Mouse (Mus musculus) heart, embryonic 15.5 days (tissue): Measurements from ENCODE around the gene Iqschfp. TPM values are rescaled to one million over a fixed set of nuclear protein-coding genes. Genes with fewer than 3 reads are reported as not detected.

ENCODE experiments used
- ATAC-seq: fragments of 200-750 bp; cut with Nextera tagmentation; replicated peaks from 2 replicates; pipeline ENCODE4 v1.8.0; 2017; ENCODE audit warnings: low read depth, moderate TSS enrichment; ENCODE audit not compliant: insufficient number of reproducible peaks, insufficient read depth, low FRiP score
- H3K27ac ChIP-seq: fragments of 300-500 bp; sonication (generic); 2 replicates; pipeline ENCODE4 v1.5.1; 2015; ENCODE audit warnings: mild to moderate bottlenecking, inconsistent platforms
- H3K27me3 ChIP-seq: fragments of 300-500 bp; sonication (generic); 2 replicates; pipeline ENCODE4 v1.6.1; 2015; ENCODE audit warnings: inconsistent platforms
- H3K36me3 ChIP-seq: fragments of 300-500 bp; sonication (generic); 2 replicates; pipeline ENCODE4 v1.6.1; 2015; ENCODE audit warnings: mild to moderate bottlenecking, inconsistent platforms
- H3K4me1 ChIP-seq: fragments of 300-500 bp; sonication (generic); replicated peaks from 2 replicates; pipeline ENCODE4 v1.6.1; 2015; ENCODE audit warnings: inconsistent platforms
- H3K4me2 ChIP-seq: fragments of 300-500 bp; sonication (generic); 2 replicates; pipeline ENCODE4 v1.6.1; 2015; ENCODE audit warnings: inconsistent platforms, mild to moderate bottlenecking, moderate library complexity
- H3K4me3 ChIP-seq: fragments of 300-500 bp; sonication (generic); 2 replicates; pipeline ENCODE4 v1.5.1; 2015; ENCODE audit warnings: mild to moderate bottlenecking, inconsistent platforms
- H3K9ac ChIP-seq: fragments of 300-500 bp; sonication (generic); 2 replicates; pipeline ENCODE4 v1.6.1; 2015; ENCODE audit warnings: mild to moderate bottlenecking, inconsistent platforms
- H3K9me3 ChIP-seq: fragments of 300-500 bp; sonication (generic); replicated peaks from 2 replicates; pipeline ENCODE4 v1.6.1; 2016; ENCODE audit warnings: inconsistent platforms
- WGBS: fragments of 180-500 bp; shearing (Covaris S2); methylation state at CpG from one replicate; pipeline ENCODE4 v1.1.7; 2015; ENCODE audit warnings: mixed read lengths; 5-methylcytosine and 5-hydroxymethylcytosine counted together
- polyA plus RNA-seq: library from polyadenylated mRNA; unstranded; fragments of >200 nt; fragmentation: Nextera tagmentation; extraction: Ambion mirVana; gene quantifications from 2 replicates; pipeline ENCODE4 v1.2.1, GENCODE M21; 2015

The Iqschfp gene
- polyA plus RNA-seq, 1 experiment from 2014 or later = not detected

DNA sequence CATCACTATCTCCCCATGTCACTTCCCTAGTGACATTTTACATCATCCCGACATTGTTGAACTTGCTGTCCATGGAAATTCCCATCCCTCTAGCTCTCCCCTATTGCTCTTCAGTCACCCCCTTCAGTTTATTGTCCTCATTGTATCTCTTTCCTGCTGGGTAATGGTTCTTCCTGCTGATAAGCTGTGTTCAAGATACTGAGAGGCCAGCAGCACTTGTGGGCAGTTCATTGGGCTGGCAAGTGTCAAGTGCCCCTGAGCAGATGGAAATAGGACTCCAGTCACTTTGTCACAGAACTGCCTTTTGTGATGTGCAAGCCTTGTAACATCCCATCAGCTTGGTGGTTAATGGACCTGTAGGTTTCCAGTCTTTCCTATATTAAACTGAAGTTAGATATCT is 413.6 kb downstream of the Iqschfp start:
- 0 out of 2 replicates have a peak, but pooled peaks have one; percentile 22 for ATAC-seq
- Histone ChIP-seq H3K4me1 (no peaks in the 10 kb centered on the region; the same call in 1 of the 2 replicates), H3K4me2 (no peak overlapping the region), H3K9me3 (no peaks in the 10 kb centered on the region), H3K27ac (no peak overlapping the region), H3K4me3 (no peak overlapping the region), H3K27me3 (no peaks in the 10 kb centered on the region), H3K9ac (no peak overlapping the region), H3K36me3 (no peaks in the 10 kb centered on the region)
- 15% methylated on average over 1 of the region's 1 CpGs for WGBS

DNA sequence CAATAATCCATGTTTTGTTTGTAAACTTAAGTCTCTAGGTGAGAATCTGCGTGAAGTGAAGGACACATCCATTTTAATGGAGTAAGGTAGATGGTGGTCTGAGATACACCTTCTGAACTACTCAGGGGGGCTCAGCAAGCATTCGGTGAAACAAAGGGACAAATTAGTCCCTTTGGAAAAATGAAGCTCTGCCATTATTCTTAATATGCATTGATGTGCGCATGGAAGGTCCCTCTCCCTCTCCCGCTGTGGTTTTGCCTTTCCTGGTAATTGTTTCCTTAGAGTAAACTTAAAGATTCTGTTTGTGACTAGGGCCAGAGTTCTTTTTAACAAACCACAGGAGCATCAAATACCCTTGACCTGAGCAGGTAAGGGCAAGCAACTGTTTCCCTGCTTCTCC is 414.7 kb downstream of the Iqschfp start:
- ATAC-seq = no peak
- WGBS = 61% methylated on average over 4 of the region's 4 CpGs
- no peaks in the 10 kb centered on the region for H3K9me3 ChIP-seq
- H3K9ac ChIP-seq = no peak overlapping the region
- no peaks in the 10 kb centered on the region for H3K36me3 ChIP-seq
- H3K4me2 ChIP-seq = no peak overlapping the region
- H3K27ac ChIP-seq = no peak overlapping the region
- H3K4me1 ChIP-seq = no peaks in the 10 kb centered on the region; the same call in 1 of the 2 replicates
- H3K27me3 ChIP-seq = no peaks in the 10 kb centered on the region
- no peak overlapping the region for H3K4me3 ChIP-seq

DNA sequence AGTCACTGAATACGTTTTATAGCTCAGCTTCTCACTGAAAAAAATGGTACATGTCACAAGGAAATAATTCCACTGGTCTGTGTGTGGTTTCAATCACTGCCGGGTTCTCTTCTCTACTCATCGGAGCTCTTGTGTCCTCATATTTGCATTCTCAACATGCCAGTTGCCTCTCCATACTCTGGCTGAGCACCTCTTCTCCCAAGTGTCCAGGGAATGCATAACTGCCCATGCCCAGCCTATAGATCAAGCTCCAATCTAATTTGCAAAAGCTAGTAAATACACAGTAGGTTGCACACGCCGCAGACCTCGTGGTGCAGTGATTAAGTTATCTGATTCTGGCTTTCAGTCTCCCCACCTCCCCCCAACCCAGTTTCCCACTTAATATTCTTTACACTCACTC is 433.5 kb downstream of the Iqschfp start:
- H3K9ac ChIP-seq = no peak overlapping the region

DNA sequence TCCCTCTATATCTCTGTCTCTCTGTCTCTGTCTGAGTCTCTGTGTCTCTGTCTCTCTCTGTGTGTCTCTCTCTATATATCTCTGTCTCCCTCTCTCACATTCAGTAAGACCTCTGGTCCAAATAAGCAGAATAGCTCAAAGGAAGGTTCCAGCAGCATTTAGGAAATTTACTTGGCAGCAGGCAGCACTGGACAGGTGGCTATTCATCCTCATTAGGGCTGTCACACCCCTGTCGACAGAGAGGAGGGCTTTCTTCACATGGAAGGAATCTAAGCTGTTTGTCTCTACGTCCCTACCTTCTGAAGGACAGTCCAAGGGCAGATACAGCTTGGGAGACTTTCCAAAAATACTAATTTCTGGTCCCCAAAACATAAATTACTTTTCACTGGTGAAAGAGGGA is 440.5 kb downstream of the Iqschfp start:
- Histone ChIP-seq H3K9me3 (no peaks in the 10 kb centered on the region), H3K4me2 (no peak overlapping the region), H3K4me1 (no peaks in the 10 kb centered on the region), H3K27me3 (no peaks in the 10 kb centered on the region), H3K9ac (no peak overlapping the region), H3K27ac (no peak overlapping the region), H3K4me3 (no peak overlapping the region), H3K36me3 (no peaks in the 10 kb centered on the region)
- ATAC-seq = no peak
- WGBS = 39% methylated on average over 2 of the region's 2 CpGs

More for the DNA sequence above, 433.5 kb downstream of the Iqschfp start:
- Histone ChIP-seq H3K9me3 (no peaks in the 10 kb centered on the region), H3K4me1 (no peaks in the 10 kb centered on the region), H3K27ac (no peak overlapping the region), H3K36me3 (no peaks in the 10 kb centered on the region), H3K27me3 (no peaks in the 10 kb centered on the region), H3K4me3 (no peak overlapping the region), H3K4me2 (no peak overlapping the region)
- no peak for ATAC-seq
- 71% methylated on average over 6 of the region's 6 CpGs for WGBS

DNA sequence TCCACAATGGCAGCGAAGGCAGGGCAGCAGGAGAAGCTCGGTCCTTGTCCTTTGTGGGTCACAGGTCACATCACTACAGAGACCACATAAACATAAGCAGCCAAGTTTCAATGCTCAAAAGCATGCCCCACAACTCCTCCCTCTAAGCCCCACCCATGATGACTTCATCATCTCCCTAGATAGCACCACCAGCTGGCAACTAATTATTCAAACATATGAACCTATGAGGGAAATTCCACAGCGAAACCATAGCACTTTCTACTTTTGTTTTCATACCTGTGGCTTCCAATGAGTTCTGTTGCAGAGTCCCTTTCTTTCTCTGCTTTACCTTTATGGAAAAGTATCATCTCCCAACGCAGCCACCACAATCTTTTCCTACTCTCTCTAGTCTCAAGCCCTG is 443.5 kb downstream of the Iqschfp start:
- Histone ChIP-seq H3K4me2 (no peak overlapping the region), H3K27ac (no peak overlapping the region), H3K9me3 (no peaks in the 10 kb centered on the region), H3K27me3 (no peaks in the 10 kb centered on the region), H3K36me3 (no peaks in the 10 kb centered on the region), H3K9ac (no peak overlapping the region), H3K4me1 (no peaks in the 10 kb centered on the region), H3K4me3 (no peak overlapping the region)
- 90% methylated on average over 4 of the region's 4 CpGs for WGBS
- ATAC-seq = no peak

DNA sequence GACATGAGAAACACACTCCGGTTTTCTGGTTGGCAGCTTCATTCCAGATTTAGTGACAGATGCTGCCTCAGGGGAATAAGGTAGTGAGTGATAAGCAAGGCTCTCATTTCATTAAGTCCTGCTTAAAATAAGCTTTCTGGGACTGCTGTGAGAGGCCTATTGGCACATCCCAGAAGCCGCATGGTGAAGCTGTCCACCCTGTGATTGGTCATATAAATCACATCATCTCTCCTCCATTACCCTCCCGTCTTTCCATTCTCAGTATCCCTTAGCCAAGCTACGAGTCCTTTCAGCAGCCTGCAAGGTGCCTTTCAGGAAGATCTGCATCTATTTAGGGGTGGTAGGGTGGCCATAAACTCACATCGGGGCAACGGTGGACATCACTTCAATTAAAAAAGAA is 458.6 kb downstream of the Iqschfp start:
- H3K4me3 ChIP-seq = no peak overlapping the region
- no peaks in the 10 kb centered on the region for H3K36me3 ChIP-seq
- no peak overlapping the region for H3K27ac ChIP-seq
- H3K4me2 ChIP-seq = no peak overlapping the region
- H3K9ac ChIP-seq = no peak overlapping the region
- H3K9me3 ChIP-seq = no peaks in the 10 kb centered on the region; the same call in 1 of the 2 replicates
- no peaks in the 10 kb centered on the region for H3K4me1 ChIP-seq
- no peaks in the 10 kb centered on the region for H3K27me3 ChIP-seq
- ATAC-seq = no peak
- 68% methylated on average over 6 of the region's 6 CpGs for WGBS

DNA sequence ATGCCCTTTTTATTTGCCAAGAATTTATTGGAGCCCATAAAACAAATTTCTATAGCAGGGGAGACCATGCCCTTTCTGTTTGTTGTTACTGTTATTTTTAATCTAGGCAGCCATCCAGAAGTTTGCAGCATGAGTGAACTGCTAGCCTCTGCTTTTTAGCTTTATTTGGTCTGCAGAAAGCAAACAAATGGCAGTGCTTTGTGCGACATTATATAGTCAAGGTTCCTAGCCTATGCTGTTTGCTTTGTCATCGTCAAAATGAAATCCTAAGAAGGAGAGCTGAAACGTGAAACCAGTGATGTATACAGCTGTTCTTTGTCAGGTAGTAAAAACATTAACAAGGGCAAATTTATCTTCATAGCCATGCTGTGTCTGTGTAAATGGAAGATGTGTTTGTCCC is 459.4 kb downstream of the Iqschfp start:
- Histone ChIP-seq H3K9me3 (no peaks in the 10 kb centered on the region; the same call in 1 of the 2 replicates), H3K27me3 (no peaks in the 10 kb centered on the region), H3K4me2 (no peak overlapping the region), H3K4me3 (no peak overlapping the region), H3K9ac (no peak overlapping the region), H3K27ac (no peak overlapping the region), H3K4me1 (no peaks in the 10 kb centered on the region), H3K36me3 (no peaks in the 10 kb centered on the region)
- ATAC-seq = no peak
- WGBS = 45% methylated on average over 3 of the region's 3 CpGs

DNA sequence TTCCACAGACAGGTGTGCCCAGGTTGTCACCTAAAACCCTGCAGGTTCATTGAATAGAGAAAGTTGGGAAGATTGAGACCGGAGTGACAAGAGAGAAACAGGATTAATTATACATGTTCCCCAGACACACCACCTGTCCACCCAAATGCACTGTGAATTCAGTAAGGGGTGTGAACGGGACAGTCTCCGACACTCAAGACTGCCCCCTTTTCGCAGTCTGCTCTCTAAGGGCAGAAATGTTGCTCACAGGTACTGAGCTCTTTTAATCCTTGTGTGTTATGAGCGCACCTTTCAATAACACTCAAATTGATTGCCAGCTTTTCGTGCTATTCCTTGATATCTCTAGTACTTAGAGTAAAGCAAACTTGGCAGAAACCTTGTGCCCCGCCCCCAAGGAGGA is 460.9 kb downstream of the Iqschfp start:
- H3K9me3 ChIP-seq = no peaks in the 10 kb centered on the region; the same call in 1 of the 2 replicates
- whole genome bisulfite sequencing = 84% methylated on average over 7 of the region's 7 CpGs
- H3K4me3 ChIP-seq = no peak overlapping the region
- no peak for ATAC-seq
- H3K27ac ChIP-seq = no peak overlapping the region
- H3K36me3 ChIP-seq = no peaks in the 10 kb centered on the region
- H3K27me3 ChIP-seq = no peaks in the 10 kb centered on the region
- H3K4me1 ChIP-seq = no peaks in the 10 kb centered on the region
- H3K4me2 ChIP-seq = no peak overlapping the region
- H3K9ac ChIP-seq = no peak overlapping the region

DNA sequence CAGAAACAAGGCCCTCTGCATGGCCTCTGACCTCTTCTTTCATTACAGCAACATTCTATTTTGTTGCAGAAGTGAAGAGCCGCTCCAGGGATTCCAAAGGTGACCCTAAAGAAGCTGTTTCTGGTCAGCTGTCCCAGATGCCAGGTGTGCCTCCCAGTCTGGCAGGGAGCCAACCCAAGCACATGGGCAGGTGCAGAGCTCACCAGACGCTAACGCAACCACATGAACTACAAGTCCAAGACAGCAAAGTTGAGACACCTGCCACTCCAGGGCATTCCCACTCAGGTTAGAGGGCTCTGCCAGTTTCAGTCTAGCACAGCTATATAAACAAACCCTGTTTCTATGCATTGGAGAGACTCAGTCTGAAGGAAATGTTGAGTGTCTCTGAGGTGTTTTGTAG is 461.5 kb downstream of the Iqschfp start:
- no peaks in the 10 kb centered on the region for H3K4me1 ChIP-seq
- no peak for ATAC-seq
- H3K27me3 ChIP-seq = no peaks in the 10 kb centered on the region
- no peaks in the 10 kb centered on the region for H3K36me3 ChIP-seq
- no peak overlapping the region for H3K27ac ChIP-seq
- H3K9ac ChIP-seq = no peak overlapping the region
- no peak overlapping the region for H3K4me3 ChIP-seq
- no peaks in the 10 kb centered on the region; the same call in 1 of the 2 replicates for H3K9me3 ChIP-seq
- 77% methylated on average over 3 of the region's 3 CpGs for WGBS
- no peak overlapping the region for H3K4me2 ChIP-seq

DNA sequence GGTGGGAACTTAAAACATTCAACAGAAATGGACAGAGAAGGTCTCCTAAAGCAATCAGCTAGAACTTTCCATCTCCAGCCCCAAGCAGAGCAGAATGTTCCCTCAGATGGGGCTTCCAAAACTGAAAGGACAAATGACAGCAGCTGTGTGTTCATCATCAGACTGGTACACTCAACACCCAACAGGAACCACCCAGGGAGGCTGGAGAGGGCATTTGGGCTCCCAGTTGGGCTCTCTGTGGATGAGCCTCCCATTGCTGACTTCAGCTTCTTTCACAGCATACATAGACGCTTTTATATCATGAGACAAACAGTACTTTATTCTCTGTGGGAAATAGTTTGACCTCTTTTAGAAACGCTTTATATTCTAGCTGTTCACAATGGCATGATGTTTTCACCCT is 464.5 kb downstream of the Iqschfp start:
- H3K27me3 ChIP-seq = no peaks in the 10 kb centered on the region
- H3K9ac ChIP-seq = no peak overlapping the region
- WGBS = 83% methylated on average over 2 of the region's 2 CpGs
- no peak overlapping the region for H3K27ac ChIP-seq
- ATAC-seq = no peak
- no peak overlapping the region for H3K4me3 ChIP-seq
- H3K4me1 ChIP-seq = no peaks in the 10 kb centered on the region
- no peaks in the 10 kb centered on the region for H3K36me3 ChIP-seq
- no peaks in the 10 kb centered on the region; the same call in 1 of the 2 replicates for H3K9me3 ChIP-seq
- H3K4me2 ChIP-seq = no peak overlapping the region

DNA sequence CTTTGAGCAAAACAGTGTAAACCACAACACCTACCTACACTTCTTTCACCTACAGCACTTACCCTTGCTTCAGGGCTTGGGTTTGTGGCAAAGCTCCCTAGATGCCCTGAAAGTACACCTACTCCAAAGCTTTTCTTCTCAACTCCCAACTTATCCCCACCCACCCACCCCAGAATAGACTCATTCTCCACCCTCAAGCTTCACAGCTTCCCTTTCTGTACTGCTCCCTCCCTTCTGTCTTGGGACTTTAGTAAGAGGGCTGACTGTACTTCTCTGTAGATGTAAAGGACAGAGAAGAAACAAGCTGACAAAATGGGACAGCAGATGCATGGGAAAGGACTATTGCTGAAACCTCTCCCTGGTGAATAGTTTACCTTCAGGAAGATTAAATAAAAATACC is 476.0 kb downstream of the Iqschfp start:
- ATAC-seq = no peak
- no peak overlapping the region for H3K9ac ChIP-seq
- no peaks in the 10 kb centered on the region for H3K36me3 ChIP-seq
- H3K9me3 ChIP-seq = no peaks in the 10 kb centered on the region
- H3K4me2 ChIP-seq = no peak overlapping the region
- no peak overlapping the region for H3K27ac ChIP-seq
- H3K27me3 ChIP-seq = no peaks in the 10 kb centered on the region
- H3K4me1 ChIP-seq = no peaks in the 10 kb centered on the region
- H3K4me3 ChIP-seq = no peak overlapping the region

DNA sequence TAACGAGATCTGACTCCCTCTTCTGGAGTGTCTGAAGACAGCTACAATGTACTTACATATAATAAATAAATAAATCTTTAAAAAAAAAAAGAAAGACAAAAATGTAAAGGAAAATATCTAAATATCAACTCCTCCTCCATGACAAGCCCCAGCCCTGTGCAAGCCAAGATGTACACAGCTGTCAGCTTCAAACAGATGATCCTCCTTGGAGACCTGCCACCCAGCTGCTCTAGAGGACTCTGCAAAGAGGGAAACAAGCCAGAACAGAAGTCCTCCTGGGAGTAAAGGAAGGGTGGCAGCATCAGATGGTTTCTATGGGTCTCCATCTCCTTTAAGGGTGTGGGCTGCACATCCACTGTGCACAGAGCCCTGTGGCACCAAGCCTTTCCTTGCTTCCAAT is 480.9 kb downstream of the Iqschfp start:
- no peaks in the 10 kb centered on the region for H3K27me3 ChIP-seq
- H3K27ac ChIP-seq = no peak overlapping the region
- H3K4me1 ChIP-seq = no peaks in the 10 kb centered on the region
- H3K9ac ChIP-seq = no peak overlapping the region
- H3K4me3 ChIP-seq = no peak overlapping the region
- 67% methylated on average over 1 of the region's 1 CpGs for WGBS
- ATAC-seq = no peak
- H3K9me3 ChIP-seq = no peaks in the 10 kb centered on the region
- H3K4me2 ChIP-seq = no peak overlapping the region
- no peaks in the 10 kb centered on the region for H3K36me3 ChIP-seq
